Mouse (Mus musculus): ENCODE data around the gene Rae1.

DNA sequence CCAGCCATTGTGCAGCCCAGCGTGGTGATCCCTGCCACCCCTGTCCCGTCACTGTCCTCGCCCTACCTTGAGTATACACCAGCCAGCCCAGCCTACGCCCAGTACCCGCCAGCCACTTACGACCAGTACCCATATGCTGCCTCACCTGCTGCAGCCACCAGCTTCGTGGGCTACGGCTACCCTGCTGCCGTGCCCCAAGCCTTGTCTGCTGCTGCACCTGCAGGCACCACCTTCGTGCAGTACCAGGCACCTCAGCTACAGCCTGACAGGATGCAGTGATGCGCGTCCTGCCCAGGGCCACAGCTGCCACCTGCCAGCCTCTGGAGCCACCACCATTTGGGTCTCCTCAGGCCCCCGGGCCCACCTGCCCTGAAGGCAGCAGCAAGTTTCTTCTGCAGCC, 33.6 kb downstream of the Rae1 start:
- TF ChIP-seq CTCF (IDR thresholded peaks at IDR 0.05; ENCODE audit: borderline replicate concordance, extremely low read depth, insufficient read depth, insufficient read length) (no peak), POLR2A (IDR thresholded peaks at IDR 0.05; ENCODE audit: borderline replicate concordance, extremely low read depth, insufficient read depth, insufficient read length, poor library complexity, severe bottlenecking) (no peak)

Measured in brain, embryonic 14.5 days (tissue).